Mouse (Mus musculus): ENCODE data around the gene Oprl1. TPM values are rescaled to one million over a fixed set of nuclear protein-coding genes. Genes with fewer than 3 reads are reported as not detected.

The Oprl1 gene
- polyA plus RNA-seq (2015; fragmentation: Nextera tagmentation; extraction: Ambion mirVana) = 1.3 and 1.4 TPM in 2 replicates

DNA sequence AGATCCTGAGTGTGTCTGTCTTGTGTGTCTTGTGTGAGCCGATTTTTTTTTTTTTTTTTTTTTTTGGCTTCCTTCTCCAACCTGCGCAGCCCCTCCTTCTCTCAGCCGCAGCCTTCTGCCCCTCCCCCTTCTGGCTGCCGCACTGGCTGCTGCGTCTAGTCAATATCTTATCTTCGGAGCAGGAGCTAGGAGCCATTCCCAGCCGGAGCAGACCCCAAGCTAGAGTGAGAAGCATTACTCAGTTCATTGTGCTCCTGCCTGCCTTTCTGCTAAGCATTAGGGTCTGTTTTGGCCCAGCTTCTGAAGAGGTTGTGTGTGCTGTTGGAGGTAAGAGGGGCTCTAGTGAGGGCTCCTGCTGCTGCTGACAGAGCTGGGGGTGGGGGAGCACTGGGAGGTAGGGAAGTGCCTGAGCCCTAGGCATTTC lies at the start of gene Oprl1:
Gene Oprl1 (plus strand): TSS at position 114 of the 424 bp plus-strand sequence.
- peak within 1 kb of the TSS; percentile 11; the same call in 1 of the 2 replicates for H3K9ac ChIP-seq (ENCODE audit: low read length)
- H3K27ac ChIP-seq (ENCODE audit: low read length) = no peak within 1 kb of the TSS
- 3% methylated on average over 7 of the region's 7 CpGs for WGBS
- H3K4me1 ChIP-seq (ENCODE audit: control insufficient read depth, insufficient read depth, low read length) = no peaks in the 10 kb centered on the region
- H3K36me3 ChIP-seq (ENCODE audit: control insufficient read depth, insufficient read depth, low read length) = no peaks in the 10 kb centered on the region
- no peaks in the 10 kb centered on the region for H3K9me3 ChIP-seq (replicated peaks; ENCODE audit: control insufficient read depth, low read length)
- ATAC-seq (ENCODE audit: insufficient read depth, low FRiP score) = peak; percentile 53; the same call in 1 of the 2 replicates
- H3K4me3 ChIP-seq (replicated peaks; ENCODE audit: low read length) = peak within 1 kb of the TSS; percentile 21
- no peaks in the 10 kb centered on the region for H3K27me3 ChIP-seq (ENCODE audit: control insufficient read depth, insufficient read depth, low read length)
- H3K4me2 ChIP-seq (ENCODE audit: low read depth, low read length) = peak within 1 kb of the TSS; percentile 9; the same call in 1 of the 2 replicates

DNA sequence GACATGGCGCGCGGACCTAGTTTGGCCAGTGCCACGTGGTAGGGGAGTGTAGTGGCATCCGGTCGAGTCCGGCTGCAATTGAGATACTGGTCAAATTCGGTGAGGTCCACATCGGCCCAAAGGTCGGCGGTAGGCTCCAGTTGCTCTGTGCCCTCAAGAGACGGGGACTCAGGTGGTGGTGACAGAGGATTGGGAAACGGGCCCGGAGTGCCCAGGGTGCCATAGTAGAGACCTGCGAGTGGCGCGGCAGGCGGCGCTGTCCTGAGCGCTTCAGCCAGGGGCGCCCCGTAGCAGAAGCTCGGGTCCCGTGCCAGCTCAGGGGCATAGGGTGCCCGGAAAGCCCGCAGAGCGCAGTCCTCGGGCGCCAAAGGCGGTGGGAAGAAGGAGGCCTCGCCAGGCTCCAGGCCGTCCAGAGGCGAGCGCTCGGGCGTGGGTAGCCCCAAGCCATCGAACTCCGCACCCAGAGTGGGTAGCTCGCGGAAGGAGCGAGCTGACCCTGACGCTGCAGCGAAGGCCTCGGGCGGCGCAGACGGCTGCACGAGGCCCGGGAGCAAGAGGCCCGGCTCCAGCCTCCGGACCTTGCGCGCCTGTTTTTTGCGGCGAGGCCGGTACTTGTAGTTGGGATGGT lies 44.4 kb upstream of the Oprl1 start:
- WGBS = 4% methylated on average over 54 of the region's 56 CpGs
- no peaks in the 10 kb centered on the region for H3K36me3 ChIP-seq (ENCODE audit: control insufficient read depth, insufficient read depth, low read length)
- H3K4me1 ChIP-seq (ENCODE audit: control insufficient read depth, insufficient read depth, low read length) = peaks cover 10% of the 10 kb centered on the region
- peak overlapping the region; percentile 17; the same call in 1 of the 2 replicates for H3K27ac ChIP-seq (ENCODE audit: low read length)
- peak overlapping the region; percentile 70 for H3K4me2 ChIP-seq (ENCODE audit: low read depth, low read length)
- peak overlapping the region; percentile 62 for H3K9ac ChIP-seq (ENCODE audit: low read length)
- H3K9me3 ChIP-seq (replicated peaks; ENCODE audit: control insufficient read depth, low read length) = no peaks in the 10 kb centered on the region
- peaks cover 66% of the 10 kb centered on the region for H3K27me3 ChIP-seq (ENCODE audit: control insufficient read depth, insufficient read depth, low read length)
- no peak for ATAC-seq (ENCODE audit: insufficient read depth, low FRiP score)
- H3K4me3 ChIP-seq (replicated peaks; ENCODE audit: low read length) = peak overlapping the region; percentile 50

DNA sequence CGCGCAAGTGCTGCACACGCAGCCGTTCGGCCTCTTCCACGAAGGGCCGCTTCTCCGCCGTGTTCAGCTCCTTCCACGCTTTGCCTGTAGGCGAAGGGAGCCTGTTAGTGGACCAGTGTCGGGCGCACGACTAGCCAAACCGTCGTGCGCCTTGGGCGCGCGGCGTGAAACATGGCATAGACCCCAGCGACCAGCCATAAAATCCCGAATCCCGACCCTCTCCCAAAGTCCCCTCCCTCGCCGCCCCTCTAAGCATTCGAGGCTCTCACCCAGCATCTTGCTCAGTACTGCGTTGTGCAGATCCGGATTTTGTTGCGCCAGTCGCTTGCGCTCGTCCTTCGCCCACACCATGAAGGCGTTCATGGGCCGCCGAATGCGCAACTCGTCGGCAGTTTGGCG lies 43.9 kb upstream of the Oprl1 start:
- Histone ChIP-seq H3K9me3 (replicated peaks; ENCODE audit: control insufficient read depth, low read length) (no peaks in the 10 kb centered on the region), H3K27me3 (ENCODE audit: control insufficient read depth, insufficient read depth, low read length) (peaks cover 66% of the 10 kb centered on the region), H3K4me3 (replicated peaks; ENCODE audit: low read length) (peak overlapping the region; percentile 50), H3K4me1 (ENCODE audit: control insufficient read depth, insufficient read depth, low read length) (peaks cover 10% of the 10 kb centered on the region), H3K36me3 (ENCODE audit: control insufficient read depth, insufficient read depth, low read length) (no peaks in the 10 kb centered on the region), H3K27ac (ENCODE audit: low read length) (peak overlapping the region; percentile 17; the same call in 1 of the 2 replicates), H3K9ac (ENCODE audit: low read length) (peak overlapping the region; percentile 62), H3K4me2 (ENCODE audit: low read depth, low read length) (peak overlapping the region; percentile 70)
- no peak for ATAC-seq (ENCODE audit: insufficient read depth, low FRiP score)
- WGBS = 2% methylated on average over 41 of the region's 41 CpGs

DNA sequence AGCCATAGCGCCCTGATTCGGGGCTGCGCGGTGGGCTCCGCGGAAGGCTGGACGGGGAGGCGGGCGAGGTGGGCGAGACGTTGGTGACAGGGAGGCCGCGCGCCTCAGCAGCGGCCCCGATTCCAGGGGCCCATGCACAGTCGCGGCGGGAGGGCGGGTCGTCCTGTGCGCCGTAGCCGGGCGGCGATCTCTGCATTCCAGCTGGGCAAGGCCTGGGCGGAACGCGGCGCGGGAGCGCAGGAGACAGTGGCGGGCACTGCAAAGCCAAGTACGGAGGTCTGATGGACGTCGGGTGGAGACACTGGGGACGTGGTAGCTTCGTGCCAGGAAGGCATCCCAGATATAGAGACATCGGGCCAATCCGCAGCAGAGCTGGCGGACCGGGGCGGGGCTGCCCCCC lies 43.5 kb upstream of the Oprl1 start, which contains the start of gene Sox18:
Gene Sox18 (minus strand): TSS at position 315 of the 400 bp plus-strand sequence.
- H3K4me1 ChIP-seq (ENCODE audit: control insufficient read depth, insufficient read depth, low read length) = peaks cover 10% of the 10 kb centered on the region
- under 1% methylated on average over 43 of the region's 43 CpGs for WGBS
- H3K36me3 ChIP-seq (ENCODE audit: control insufficient read depth, insufficient read depth, low read length) = no peaks in the 10 kb centered on the region
- peak within 1 kb of the TSS; percentile 62 for H3K9ac ChIP-seq (ENCODE audit: low read length)
- peak; percentile 38; the same call in 1 of the 2 replicates for ATAC-seq (ENCODE audit: insufficient read depth, low FRiP score)
- H3K4me2 ChIP-seq (ENCODE audit: low read depth, low read length) = peak within 1 kb of the TSS; percentile 70
- H3K4me3 ChIP-seq (replicated peaks; ENCODE audit: low read length) = peak within 1 kb of the TSS; percentile 50
- no peaks in the 10 kb centered on the region for H3K9me3 ChIP-seq (replicated peaks; ENCODE audit: control insufficient read depth, low read length)
- peak within 1 kb of the TSS; percentile 17; the same call in 1 of the 2 replicates for H3K27ac ChIP-seq (ENCODE audit: low read length)
- H3K27me3 ChIP-seq (ENCODE audit: control insufficient read depth, insufficient read depth, low read length) = peaks cover 66% of the 10 kb centered on the region

DNA sequence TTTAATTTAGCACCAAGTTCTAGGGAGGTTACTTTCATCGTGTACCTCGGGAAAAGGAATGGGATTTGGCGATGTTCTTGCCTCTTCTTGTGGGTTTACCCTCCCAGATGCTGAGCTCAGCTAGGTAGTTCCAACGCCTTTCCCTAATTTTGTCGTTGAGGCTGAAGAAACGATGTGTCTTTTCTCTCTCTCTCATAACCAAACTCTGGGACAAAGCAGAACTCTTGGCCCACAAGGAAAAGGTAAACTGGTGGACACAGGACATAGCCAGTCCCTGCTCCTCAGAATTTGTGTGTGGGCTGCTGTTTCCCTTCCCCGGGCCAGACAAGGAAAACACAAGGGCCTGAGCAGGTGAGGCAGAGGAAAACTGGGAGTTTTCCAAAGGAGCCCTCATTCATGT lies 42.8 kb upstream of the Oprl1 start:
- H3K27ac ChIP-seq (ENCODE audit: low read length) = no peak overlapping the region
- no peaks in the 10 kb centered on the region for H3K9me3 ChIP-seq (replicated peaks; ENCODE audit: control insufficient read depth, low read length)
- no peaks in the 10 kb centered on the region for H3K36me3 ChIP-seq (ENCODE audit: control insufficient read depth, insufficient read depth, low read length)
- peaks cover 10% of the 10 kb centered on the region for H3K4me1 ChIP-seq (ENCODE audit: control insufficient read depth, insufficient read depth, low read length)
- no peak for ATAC-seq (ENCODE audit: insufficient read depth, low FRiP score)
- 0 out of 2 replicates have a peak overlapping the region, but pooled peaks have one; percentile 50 for H3K4me3 ChIP-seq (replicated peaks; ENCODE audit: low read length)
- 28% methylated on average over 7 of the region's 7 CpGs for WGBS
- peak overlapping the region; percentile 70; the same call in 1 of the 2 replicates for H3K4me2 ChIP-seq (ENCODE audit: low read depth, low read length)
- peaks cover 66% of the 10 kb centered on the region for H3K27me3 ChIP-seq (ENCODE audit: control insufficient read depth, insufficient read depth, low read length)
- no peak overlapping the region for H3K9ac ChIP-seq (ENCODE audit: low read length)

DNA sequence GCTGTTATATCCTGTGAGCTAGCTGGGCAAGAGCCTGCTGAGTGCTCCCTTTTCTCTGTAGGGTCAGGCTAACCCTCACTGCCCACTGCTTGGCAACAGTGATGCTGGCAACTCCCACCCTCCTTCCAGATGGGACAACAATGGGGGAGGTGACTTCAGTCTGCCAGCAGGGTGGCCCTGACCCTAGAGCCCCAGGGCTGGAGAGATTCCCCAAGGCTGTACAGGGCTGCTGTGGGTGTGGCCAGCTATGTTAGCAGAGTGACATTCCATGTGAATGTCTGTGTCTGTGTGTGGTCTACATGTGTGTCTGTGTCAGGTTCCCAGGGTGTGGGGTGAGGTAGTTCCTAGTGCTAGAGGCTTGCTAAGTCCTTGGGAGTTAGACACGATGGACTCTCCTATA lies 41.3 kb upstream of the Oprl1 start:
- no peak overlapping the region for H3K4me2 ChIP-seq (ENCODE audit: low read depth, low read length)
- H3K4me1 ChIP-seq (ENCODE audit: control insufficient read depth, insufficient read depth, low read length) = peaks cover 10% of the 10 kb centered on the region
- H3K9ac ChIP-seq (ENCODE audit: low read length) = no peak overlapping the region
- H3K9me3 ChIP-seq (replicated peaks; ENCODE audit: control insufficient read depth, low read length) = no peaks in the 10 kb centered on the region
- no peak for ATAC-seq (ENCODE audit: insufficient read depth, low FRiP score)
- H3K27me3 ChIP-seq (ENCODE audit: control insufficient read depth, insufficient read depth, low read length) = peaks cover 57% of the 10 kb centered on the region
- 52% methylated on average over 1 of the region's 1 CpGs for WGBS
- no peaks in the 10 kb centered on the region for H3K36me3 ChIP-seq (ENCODE audit: control insufficient read depth, insufficient read depth, low read length)
- no peak overlapping the region for H3K27ac ChIP-seq (ENCODE audit: low read length)
- H3K4me3 ChIP-seq (replicated peaks; ENCODE audit: low read length) = no peak overlapping the region

DNA sequence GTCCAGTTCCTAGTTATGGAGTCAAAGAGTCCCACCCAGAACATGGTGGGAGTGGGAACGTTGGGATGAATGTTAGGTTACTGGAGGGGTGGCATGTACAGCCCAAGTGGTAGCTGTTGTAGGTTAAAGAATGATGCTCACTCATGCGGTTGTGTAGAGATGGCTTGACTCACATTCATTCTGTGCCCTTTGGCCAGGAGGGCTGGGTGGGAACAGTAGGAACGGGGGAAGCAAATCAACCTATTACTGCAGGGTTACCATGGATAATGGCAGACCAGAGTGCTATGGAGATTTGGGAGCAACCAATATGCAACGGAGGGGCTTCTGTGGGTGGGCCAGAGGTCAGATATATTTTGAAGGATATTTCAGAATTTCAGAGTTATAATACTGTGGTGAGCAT lies 39.9 kb upstream of the Oprl1 start:
- Histone ChIP-seq H3K4me1 (ENCODE audit: control insufficient read depth, insufficient read depth, low read length) (peaks cover 14% of the 10 kb centered on the region), H3K4me3 (replicated peaks; ENCODE audit: low read length) (no peak overlapping the region), H3K36me3 (ENCODE audit: control insufficient read depth, insufficient read depth, low read length) (no peaks in the 10 kb centered on the region), H3K9me3 (replicated peaks; ENCODE audit: control insufficient read depth, low read length) (no peaks in the 10 kb centered on the region), H3K27me3 (ENCODE audit: control insufficient read depth, insufficient read depth, low read length) (peaks cover 42% of the 10 kb centered on the region), H3K27ac (ENCODE audit: low read length) (no peak overlapping the region), H3K9ac (ENCODE audit: low read length) (no peak overlapping the region), H3K4me2 (ENCODE audit: low read depth, low read length) (no peak overlapping the region)
- ATAC-seq (ENCODE audit: insufficient read depth, low FRiP score) = no peak
- 69% methylated on average over 4 of the region's 4 CpGs for WGBS

DNA sequence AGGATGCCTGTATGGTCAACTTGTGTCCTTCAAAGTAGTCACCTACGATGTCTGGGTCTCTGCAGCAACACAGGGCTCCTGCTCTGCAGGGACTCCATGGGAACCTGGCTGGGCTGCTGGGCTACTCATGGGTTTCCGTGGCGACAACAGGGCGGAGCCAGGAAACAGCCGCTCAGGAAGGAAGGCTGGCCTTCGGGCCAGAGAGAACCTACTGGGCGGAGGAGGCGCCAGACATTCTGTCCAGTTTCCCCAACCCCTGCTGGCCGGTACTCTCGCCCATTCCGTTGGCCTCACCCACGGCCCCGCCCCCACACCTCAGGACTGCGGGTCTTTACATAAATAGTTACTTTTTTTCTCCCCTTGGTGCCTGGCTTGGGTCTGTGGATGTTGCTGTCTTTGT lies 39.4 kb upstream of the Oprl1 start:
- H3K4me1 ChIP-seq (ENCODE audit: control insufficient read depth, insufficient read depth, low read length) = peaks cover 14% of the 10 kb centered on the region
- no peak overlapping the region for H3K27ac ChIP-seq (ENCODE audit: low read length)
- H3K4me3 ChIP-seq (replicated peaks; ENCODE audit: low read length) = no peak overlapping the region
- 5% methylated on average over 14 of the region's 14 CpGs for WGBS
- no peaks in the 10 kb centered on the region for H3K9me3 ChIP-seq (replicated peaks; ENCODE audit: control insufficient read depth, low read length)
- H3K4me2 ChIP-seq (ENCODE audit: low read depth, low read length) = peak overlapping the region; percentile 34
- no peaks in the 10 kb centered on the region for H3K36me3 ChIP-seq (ENCODE audit: control insufficient read depth, insufficient read depth, low read length)
- no peak for ATAC-seq (ENCODE audit: insufficient read depth, low FRiP score)
- H3K27me3 ChIP-seq (ENCODE audit: control insufficient read depth, insufficient read depth, low read length) = peaks cover 37% of the 10 kb centered on the region
- H3K9ac ChIP-seq (ENCODE audit: low read length) = peak overlapping the region; percentile 33; the same call in 1 of the 2 replicates

DNA sequence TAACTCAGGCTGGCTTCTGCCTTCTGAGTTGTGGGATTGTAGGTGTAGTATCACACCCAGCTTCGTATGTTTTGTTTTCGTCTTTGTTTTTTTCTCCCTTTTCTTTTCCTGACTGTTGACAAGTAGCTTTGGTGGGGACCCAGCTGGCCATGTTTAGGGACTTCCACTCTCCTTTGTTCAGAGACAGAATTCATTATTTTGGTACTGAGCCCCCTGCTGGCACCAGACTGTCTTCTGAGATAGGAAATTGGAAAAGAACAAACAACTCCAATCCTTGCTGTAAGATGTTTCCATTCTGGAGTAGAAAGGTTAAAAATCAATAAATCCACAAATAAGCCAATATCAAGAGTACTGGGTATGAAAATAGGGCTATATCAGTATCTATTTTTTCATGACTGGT lies 38.4 kb upstream of the Oprl1 start:
- Histone ChIP-seq H3K4me3 (replicated peaks; ENCODE audit: low read length) (no peak overlapping the region), H3K36me3 (ENCODE audit: control insufficient read depth, insufficient read depth, low read length) (no peaks in the 10 kb centered on the region), H3K4me1 (ENCODE audit: control insufficient read depth, insufficient read depth, low read length) (peaks cover 14% of the 10 kb centered on the region), H3K9ac (ENCODE audit: low read length) (no peak overlapping the region), H3K27ac (ENCODE audit: low read length) (peak overlapping the region; percentile 42; the same call in 1 of the 2 replicates), H3K9me3 (replicated peaks; ENCODE audit: control insufficient read depth, low read length) (no peaks in the 10 kb centered on the region), H3K4me2 (ENCODE audit: low read depth, low read length) (no peak overlapping the region), H3K27me3 (ENCODE audit: control insufficient read depth, insufficient read depth, low read length) (peaks cover 27% of the 10 kb centered on the region)
- WGBS = 63% methylated on average over 2 of the region's 2 CpGs
- no peak for ATAC-seq (ENCODE audit: insufficient read depth, low FRiP score)

All from stomach, embryonic 16.5 days (tissue).